Mouse (Mus musculus) neural tube, embryonic 14.5 days (tissue): ENCODE results near the gene Slc6a20b. TPM values are rescaled to one million over a fixed set of nuclear protein-coding genes. Genes with fewer than 3 reads are reported as not detected.
"Not testable (repeated sequence)": the region's sequence is repeated elsewhere in the genome, so short reads cannot be mapped to it uniquely, and the experiment has no call there.

ENCODE experiments used
- ATAC-seq: fragments of 200-750 bp; cut with Nextera tagmentation; 2 replicates; pipeline ENCODE4 v1.8.0; 2017; ENCODE audit warnings: low read depth, mild to moderate bottlenecking, moderate TSS enrichment, moderate library complexity
- H3K27ac ChIP-seq: fragments of 300-500 bp; sonication (generic); 2 replicates; pipeline ENCODE4 v1.5.1; 2014; ENCODE audit warnings: low read depth, mild to moderate bottlenecking, control low read depth, low read length, moderate library complexity, mixed read lengths
- H3K27me3 ChIP-seq: fragments of 300-500 bp; sonication (generic); 2 replicates; pipeline ENCODE4 v1.6.1; 2014; ENCODE audit warnings: low read length; ENCODE audit not compliant: control insufficient read depth, insufficient read depth
- H3K36me3 ChIP-seq: fragments of 300-500 bp; sonication (generic); 2 replicates; pipeline ENCODE4 v1.6.1; 2014; ENCODE audit warnings: low read length, mixed read lengths; ENCODE audit not compliant: control insufficient read depth, insufficient read depth
- H3K4me1 ChIP-seq: fragments of 300-500 bp; sonication (generic); 2 replicates; pipeline ENCODE4 v1.6.1; 2014; ENCODE audit warnings: low read length; ENCODE audit not compliant: control insufficient read depth, insufficient read depth
- H3K4me2 ChIP-seq: fragments of 300-500 bp; sonication (generic); 2 replicates; pipeline ENCODE4 v1.6.1; 2014; ENCODE audit warnings: mild to moderate bottlenecking, low read depth, low read length, control low read depth
- H3K4me3 ChIP-seq: fragments of 300-500 bp; sonication (generic); 2 replicates; pipeline ENCODE4 v1.5.1; 2014; ENCODE audit warnings: low read depth, low read length, control low read depth, mixed read lengths
- H3K9ac ChIP-seq: fragments of 300-500 bp; sonication (generic); replicated peaks from 2 replicates; pipeline ENCODE4 v1.6.1; 2014; ENCODE audit warnings: low read depth, mild to moderate bottlenecking, control low read depth, low read length, mixed read lengths
- H3K9me3 ChIP-seq: fragments of 300-500 bp; sonication (generic); 2 replicates; pipeline ENCODE4 v1.6.1; 2016; ENCODE audit warnings: low read length; ENCODE audit not compliant: control insufficient read depth
- WGBS: fragments of 180-500 bp; shearing (Covaris S2); extraction: QIAGEN DNeasy Blood & Tissue Kit; methylation state at CpG from one replicate; pipeline ENCODE4 v1.1.7; 2014; 5-methylcytosine and 5-hydroxymethylcytosine counted together
- polyA plus RNA-seq: library from polyadenylated mRNA; unstranded; fragments of >200 nt; fragmentation: Nextera tagmentation; extraction: Ambion mirVana; gene quantifications from 2 replicates; pipeline ENCODE4 v1.2.1, GENCODE M21; 2014

The Slc6a20b gene
- polyA plus RNA-seq = 0.46 and 0.52 TPM in 2 replicates

GRCm38 (mm10) chr9:123632281-123632680 is at the start of gene Slc6a20b:
TSS of gene Slc6a20b (minus strand) at chr9:123632565.
- no peaks in the 10 kb centered on the region for H3K4me1 ChIP-seq
- no peak within 1 kb of the TSS for H3K27ac ChIP-seq
- H3K9ac ChIP-seq = no peak within 1 kb of the TSS
- 78% methylated on average over 6 of the region's 6 CpGs for WGBS
- no peaks in the 10 kb centered on the region for H3K9me3 ChIP-seq
- no peak for ATAC-seq
- H3K27me3 ChIP-seq = no peaks in the 10 kb centered on the region
- H3K4me3 ChIP-seq = no peak within 1 kb of the TSS
- no peak within 1 kb of the TSS for H3K4me2 ChIP-seq
- no peaks in the 10 kb centered on the region for H3K36me3 ChIP-seq

- WGBS = 26% methylated on average over 2 of the region's 2 CpGs
- H3K4me2 ChIP-seq = peak overlapping the region; percentile 70
- no peaks in the 10 kb centered on the region for H3K36me3 ChIP-seq
- no peaks in the 10 kb centered on the region for H3K9me3 ChIP-seq
- H3K4me3 ChIP-seq = peak overlapping the region; percentile 37; the same call in 1 of the 2 replicates
- H3K4me1 ChIP-seq = peaks cover 9% of the 10 kb centered on the region
- H3K9ac ChIP-seq = no peak overlapping the region
- no peak overlapping the region for H3K27ac ChIP-seq
- ATAC-seq = no peak
- H3K27me3 ChIP-seq = peaks cover 25% of the 10 kb centered on the region
These were observed 46.8 kb upstream of the Slc6a20b start for GRCm38 (mm10) chr9:123679198-123679597.

- under 1% methylated on average over 72 of the region's 73 CpGs for WGBS
- H3K27me3 ChIP-seq = peaks cover 25% of the 10 kb centered on the region
These were observed 46.2 kb upstream of the Slc6a20b start, which contains the start of the genes Ccr9 and Slc6a20a for GRCm38 (mm10) chr9:123678327-123679105. TSS of gene Ccr9 (plus strand) at chr9:123678439. TSS of gene Slc6a20a (minus strand) at chr9:123678885.

GRCm38 (mm10) chr9:123665645-123666044 is 33.3 kb upstream of the Slc6a20b start:
- no peaks in the 10 kb centered on the region for H3K27me3 ChIP-seq
- no peak for ATAC-seq
- no peak overlapping the region for H3K4me2 ChIP-seq
- H3K9me3 ChIP-seq = no peaks in the 10 kb centered on the region
- no peaks in the 10 kb centered on the region for H3K4me1 ChIP-seq
- H3K9ac ChIP-seq = no peak overlapping the region
- no peak overlapping the region for H3K4me3 ChIP-seq
- WGBS = 63% methylated on average over 5 of the region's 5 CpGs
- H3K27ac ChIP-seq = no peak overlapping the region
- no peaks in the 10 kb centered on the region for H3K36me3 ChIP-seq

More at GRCm38 (mm10) chr9:123678327-123679105, 46.2 kb upstream of the Slc6a20b start, which contains the start of the genes Ccr9 and Slc6a20a:
- H3K9me3 ChIP-seq = no peaks in the 10 kb centered on the region
- no peak within 1 kb of the TSS for H3K27ac ChIP-seq
- peak within 1 kb of the TSS; percentile 70 for H3K4me2 ChIP-seq
- H3K4me3 ChIP-seq = peak within 1 kb of the TSS; percentile 37
- H3K36me3 ChIP-seq = no peaks in the 10 kb centered on the region
- H3K9ac ChIP-seq = peak within 1 kb of the TSS; percentile 50
- H3K4me1 ChIP-seq = peaks cover 9% of the 10 kb centered on the region
- peak; percentile 24; the same call in 1 of the 2 replicates for ATAC-seq

- not testable (repeated sequence) for H3K4me3 ChIP-seq, H3K4me1 ChIP-seq, H3K36me3 ChIP-seq, H3K9ac ChIP-seq, ATAC-seq, H3K9me3 ChIP-seq, H3K4me2 ChIP-seq, H3K27me3 ChIP-seq, H3K27ac ChIP-seq
- WGBS = 86% methylated on average over 16 of the region's 18 CpGs
These were observed 27.8 kb upstream of the Slc6a20b start for GRCm38 (mm10) chr9:123659986-123660676.

- H3K9ac ChIP-seq = no peak overlapping the region
- H3K9me3 ChIP-seq = no peaks in the 10 kb centered on the region
- no peak overlapping the region for H3K27ac ChIP-seq
- H3K36me3 ChIP-seq = no peaks in the 10 kb centered on the region
- no peaks in the 10 kb centered on the region for H3K27me3 ChIP-seq
- ATAC-seq = no peak
- H3K4me1 ChIP-seq = no peaks in the 10 kb centered on the region
- no peak overlapping the region for H3K4me3 ChIP-seq
- H3K4me2 ChIP-seq = no peak overlapping the region
These were observed 26.6 kb upstream of the Slc6a20b start for GRCm38 (mm10) chr9:123658981-123659380.

- H3K4me1 ChIP-seq = no peaks in the 10 kb centered on the region
- WGBS = 91% methylated on average over 3 of the region's 3 CpGs
- no peak overlapping the region for H3K4me2 ChIP-seq
- H3K27ac ChIP-seq = no peak overlapping the region
- H3K4me3 ChIP-seq = no peak overlapping the region
- ATAC-seq = no peak
- no peaks in the 10 kb centered on the region for H3K36me3 ChIP-seq
- no peak overlapping the region for H3K9ac ChIP-seq
- no peaks in the 10 kb centered on the region for H3K9me3 ChIP-seq
- no peaks in the 10 kb centered on the region for H3K27me3 ChIP-seq
These were observed 25.1 kb upstream of the Slc6a20b start for GRCm38 (mm10) chr9:123657457-123657856.

- Histone ChIP-seq H3K4me3 (no peak overlapping the region), H3K9ac (no peak overlapping the region), H3K36me3 (no peaks in the 10 kb centered on the region), H3K27me3 (no peaks in the 10 kb centered on the region), H3K27ac (no peak overlapping the region), H3K9me3 (no peaks in the 10 kb centered on the region), H3K4me1 (no peaks in the 10 kb centered on the region), H3K4me2 (no peak overlapping the region)
- no peak for ATAC-seq
- 60% methylated on average over 4 of the region's 4 CpGs for WGBS
These were observed 19.0 kb upstream of the Slc6a20b start for GRCm38 (mm10) chr9:123651369-123651768.
